Mouse (Mus musculus) cortical plate, adult 2 months (tissue): Measurements from ENCODE around the gene Gcfc2.

Experiments
- CTCF ChIP-seq: fragments of 200-500 bp; IDR thresholded peaks from 2 replicates; pipeline ENCODE4 v1.5.1; 2011; ENCODE audit warnings: mild to moderate bottlenecking, control low read depth, low read length; ENCODE audit not compliant: insufficient read depth; ENCODE audit errors: extremely low read depth
- POLR2A ChIP-seq: fragments of 200-500 bp; IDR thresholded peaks from 2 replicates; pipeline ENCODE4 v1.6.1; 2011; ENCODE audit warnings: mild to moderate bottlenecking, low read length, control low read depth; ENCODE audit not compliant: insufficient read depth; ENCODE audit errors: extremely low read depth

GRCm38 (mm10) chr6:81957992-81958391 lies 34.5 kb downstream of the Gcfc2 start:
- TF ChIP-seq CTCF: no peak
- no peak for TF ChIP-seq POLR2A
